Mouse (Mus musculus) lung, adult 2 months (tissue): Measurements from ENCODE around the gene Lemd2.

Source experiments
- CTCF ChIP-seq: fragments of 200-500 bp; IDR thresholded peaks from 2 replicates; pipeline ENCODE4 v1.5.1; 2011; ENCODE audit warnings: mild to moderate bottlenecking, low read length, control low read depth; ENCODE audit not compliant: insufficient read depth
- POLR2A ChIP-seq: fragments of 200-500 bp; IDR thresholded peaks from 2 replicates; pipeline ENCODE4 v1.6.1; 2011; ENCODE audit warnings: low read depth, mild to moderate bottlenecking, control low read depth, low read length, borderline replicate concordance; ENCODE audit errors: extremely low read depth

DNA sequence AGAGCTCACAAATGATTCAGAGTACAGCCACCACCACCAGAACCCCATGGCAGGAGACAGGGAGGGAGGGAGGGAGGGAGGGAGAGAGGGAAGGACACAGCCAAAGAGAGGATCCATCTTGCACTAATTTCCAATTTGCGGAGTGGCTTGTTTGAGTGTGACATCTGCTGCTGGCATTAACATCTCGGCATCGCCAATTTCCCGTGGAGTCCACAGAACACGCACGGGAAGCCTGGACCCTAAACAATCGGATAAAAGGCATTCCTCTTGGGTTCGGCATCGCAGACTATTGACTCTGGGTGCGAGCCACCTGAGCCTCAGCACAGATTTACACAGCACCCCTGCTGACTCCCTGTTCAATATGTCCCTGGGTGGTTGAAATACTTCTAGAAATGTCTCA, 21.5 kb upstream of the Lemd2 start:
- TF ChIP-seq CTCF (no peak), POLR2A (no peak)
